Mouse (Mus musculus) stomach, postnatal 0 days (tissue): Measurements from ENCODE around the gene Psmd7.

Source experiments
- CTCF ChIP-seq: IDR thresholded peaks from 2 replicates; pipeline ENCODE4 v1.5.1; 2016; ENCODE audit warnings: antibody characterized with exemption, low read depth, mild to moderate bottlenecking, moderate library complexity
- EP300 ChIP-seq: optimal IDR thresholded peaks from 2 replicates; pipeline ENCODE3; 2016; ENCODE audit warnings: antibody characterized with exemption

GRCm38 (mm10) chr8:107578541-107578940, 9.7 kb downstream of the Psmd7 start:
- TF ChIP-seq CTCF (no peak), EP300 (no peak)
